Mouse (Mus musculus) large intestine, adult 2 months (tissue): ENCODE measurements at regions not wholly inside any gene's neighbourhood (a gene's known extent, or its start where the extent isn't known, plus 50 kb on each side); places are given as distances from the start of the nearest gene placed in this dataset.

Experiments used
- DNase-seq: peaks from one replicate; pipeline ENCODE4 v3.0.0-alpha.2; 2012; ENCODE audit warnings: low read depth, low spot score
- WGBS: fragments of 180-500 bp; shearing (Covaris S2); methylation state at CpG from one replicate; pipeline ENCODE4 v1.1.7; 2018; 5-methylcytosine and 5-hydroxymethylcytosine counted together

DNA sequence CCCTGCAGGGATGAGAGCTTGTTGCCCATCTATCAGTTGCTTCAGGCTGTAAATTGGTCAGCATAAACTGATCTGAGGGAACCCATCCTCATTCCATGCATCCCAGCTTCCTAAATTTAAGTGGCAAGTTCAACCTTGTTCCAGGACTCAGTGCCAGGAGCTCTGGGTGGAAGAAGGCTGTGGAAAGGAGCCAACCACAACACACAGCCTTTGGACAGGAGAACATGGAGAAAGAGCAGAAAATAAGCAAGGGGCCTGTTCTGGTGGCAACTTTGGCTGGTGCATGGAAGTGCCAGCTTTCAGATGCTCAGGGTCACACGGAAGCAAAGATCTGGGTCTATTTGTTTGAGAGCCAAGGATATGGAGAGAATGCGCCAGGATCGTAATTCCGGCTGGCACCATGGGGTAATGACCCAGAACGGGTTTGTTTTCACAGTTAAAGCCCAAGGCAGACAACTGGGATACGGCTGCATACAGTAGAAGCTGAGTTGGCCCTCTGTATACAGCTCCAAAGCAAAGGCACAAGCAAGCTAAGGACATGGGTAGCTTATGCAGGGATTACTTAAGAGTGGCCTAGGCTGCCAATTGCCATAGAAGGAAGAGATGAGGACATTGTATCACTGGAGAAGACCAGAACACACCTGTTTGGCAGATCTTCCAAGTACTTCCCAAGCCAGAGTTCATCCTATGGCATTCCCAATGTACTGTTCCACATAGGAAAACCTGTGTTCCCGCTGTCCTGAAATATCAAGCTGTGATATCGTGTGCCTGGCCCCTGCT lies 364.2 kb upstream of the Mgmt start:
- DNase-seq = no peak
- 78% methylated on average over 8 of the region's 8 CpGs for WGBS

DNA sequence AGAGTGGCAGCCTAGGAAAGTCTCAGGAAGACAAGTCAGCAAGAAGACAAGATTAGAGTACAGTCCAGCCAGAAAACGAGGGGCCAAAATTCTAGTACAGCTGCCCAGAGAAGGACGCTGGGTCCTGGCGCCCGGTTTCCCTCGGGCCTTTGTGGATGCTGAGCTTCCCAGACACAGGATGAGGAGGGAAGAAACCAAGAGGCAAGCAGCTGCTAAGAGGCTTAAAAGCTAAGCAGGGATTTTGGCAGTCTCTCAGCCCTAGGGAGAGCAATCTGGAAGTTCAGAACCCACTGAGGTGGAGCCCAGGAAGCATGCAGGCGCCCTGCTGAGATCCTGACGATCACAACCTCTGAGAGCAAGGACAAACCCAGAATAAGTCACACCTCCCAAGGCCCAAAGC lies 363.1 kb upstream of the Mgmt start:
- DNase-seq = no peak
- WGBS = 68% methylated on average over 7 of the region's 7 CpGs

DNA sequence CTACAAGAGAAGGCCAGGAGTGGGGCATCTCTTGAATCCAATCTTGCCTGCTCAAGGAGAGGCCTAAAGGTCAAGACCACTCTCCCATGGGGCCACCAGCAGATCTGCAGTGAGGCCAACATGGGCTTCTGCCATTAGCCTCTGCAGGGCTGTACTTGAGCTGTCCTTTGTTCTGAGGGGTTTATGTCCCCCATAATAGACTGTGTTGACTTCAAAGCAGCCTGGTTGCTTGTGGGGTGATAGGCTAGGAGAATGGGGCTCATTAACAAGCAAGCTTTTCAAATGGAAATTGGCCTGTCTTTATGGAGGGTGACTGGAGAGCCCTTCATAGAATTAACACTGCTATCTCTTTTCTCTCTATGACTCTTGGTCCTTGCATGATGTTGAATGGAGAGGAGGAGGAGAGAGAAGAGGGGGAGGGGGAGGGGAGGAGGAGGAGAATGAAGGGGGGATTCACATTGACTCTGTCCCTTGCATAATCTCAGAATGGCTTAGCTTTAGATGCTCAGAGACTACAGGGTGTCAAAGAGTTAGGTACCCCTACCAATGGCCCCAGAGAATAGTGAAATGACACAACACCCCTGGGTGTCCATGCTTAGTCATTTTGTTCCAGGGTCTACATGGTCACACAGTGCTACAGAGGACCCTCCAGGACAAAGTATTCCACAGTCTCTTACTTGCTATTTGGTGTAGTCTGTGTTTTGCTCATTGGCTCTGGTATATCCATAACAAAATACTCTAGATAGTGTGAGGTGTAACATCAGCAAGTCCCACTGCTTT lies 352.3 kb upstream of the Mgmt start:
- DNase-seq = no peak

DNA sequence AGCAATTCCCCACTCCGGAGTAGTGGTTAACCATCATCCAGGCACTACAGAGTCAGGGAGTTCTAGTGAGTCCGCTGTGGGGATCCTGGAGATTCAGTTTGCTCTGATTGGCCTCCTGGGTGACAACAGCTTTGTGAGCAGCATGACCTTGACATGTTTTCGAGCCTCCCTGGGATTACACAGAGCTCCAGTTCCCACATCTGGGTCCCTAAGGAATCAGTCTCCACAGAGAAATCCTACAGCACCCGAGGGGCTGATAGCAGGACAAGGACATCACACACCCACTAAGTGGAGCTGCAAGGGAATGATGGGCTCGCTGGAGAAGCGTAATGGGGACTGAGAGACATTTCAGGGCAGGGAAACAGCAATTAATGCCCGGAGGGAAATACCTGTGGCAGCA lies 351.5 kb upstream of the Mgmt start:
- WGBS = 75% methylated on average over 7 of the region's 7 CpGs
- DNase-seq = no peak

DNA sequence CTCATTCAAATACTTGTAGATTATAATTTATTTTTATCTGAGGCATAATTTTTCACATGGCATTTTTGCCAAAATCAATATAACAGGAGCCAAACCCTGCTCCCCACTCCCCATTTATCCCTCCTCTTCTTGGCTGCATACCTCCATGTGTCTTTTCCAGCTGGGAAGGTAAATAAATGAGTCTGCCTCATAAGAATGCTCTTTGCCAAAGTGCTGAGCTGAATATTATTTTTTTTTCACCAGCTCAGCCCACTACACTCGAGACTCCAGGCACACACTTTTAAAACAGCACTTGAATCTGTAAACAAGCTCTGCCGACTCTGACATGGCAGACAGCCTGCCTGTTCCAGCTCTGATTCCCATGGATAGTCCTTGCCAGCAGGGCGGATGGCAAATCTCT lies 346.6 kb upstream of the Mgmt start:
- 43% methylated on average over 3 of the region's 3 CpGs for WGBS
- no peak for DNase-seq

DNA sequence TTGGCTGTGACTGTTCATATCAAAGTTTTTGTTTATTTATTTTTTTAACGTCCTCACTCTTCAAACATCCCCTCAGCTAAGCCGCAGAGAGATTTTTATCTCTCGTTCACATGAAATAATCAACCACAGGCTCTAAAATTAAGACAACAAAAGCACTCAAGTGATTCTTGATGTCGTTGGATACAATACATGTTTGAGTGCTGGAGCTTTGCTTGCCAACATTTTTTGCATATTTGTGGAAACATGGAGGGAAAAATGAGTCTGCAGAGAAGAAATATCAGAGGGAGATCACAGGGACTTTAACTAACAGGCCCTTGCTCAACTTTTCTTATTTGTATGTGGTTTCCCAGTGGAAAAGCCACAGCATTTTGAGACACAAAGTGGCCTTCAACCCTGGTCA lies 338.0 kb upstream of the Mgmt start:
- 34% methylated on average over 4 of the region's 4 CpGs for WGBS
- no peak for DNase-seq

DNA sequence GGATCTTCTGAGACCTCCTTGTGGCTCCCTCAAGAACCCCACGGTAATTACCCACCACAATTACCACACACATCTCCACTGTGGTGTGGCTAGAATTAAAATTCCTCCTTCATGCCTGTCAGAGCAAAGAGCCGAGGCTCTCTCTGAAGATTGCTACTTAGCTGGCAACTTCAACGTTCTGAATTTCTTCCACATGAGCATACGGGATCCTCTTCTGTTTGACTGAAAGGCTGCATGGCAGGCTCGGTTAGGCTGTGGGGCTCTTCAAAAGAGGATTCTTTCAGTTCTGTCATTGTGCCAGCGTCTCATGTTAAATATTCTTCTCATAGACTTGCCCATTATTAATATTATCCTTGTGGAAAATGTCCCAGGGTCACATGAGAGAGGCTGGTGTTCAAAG lies 334.9 kb upstream of the Mgmt start:
- no peak for DNase-seq
- WGBS = 72% methylated on average over 6 of the region's 6 CpGs

DNA sequence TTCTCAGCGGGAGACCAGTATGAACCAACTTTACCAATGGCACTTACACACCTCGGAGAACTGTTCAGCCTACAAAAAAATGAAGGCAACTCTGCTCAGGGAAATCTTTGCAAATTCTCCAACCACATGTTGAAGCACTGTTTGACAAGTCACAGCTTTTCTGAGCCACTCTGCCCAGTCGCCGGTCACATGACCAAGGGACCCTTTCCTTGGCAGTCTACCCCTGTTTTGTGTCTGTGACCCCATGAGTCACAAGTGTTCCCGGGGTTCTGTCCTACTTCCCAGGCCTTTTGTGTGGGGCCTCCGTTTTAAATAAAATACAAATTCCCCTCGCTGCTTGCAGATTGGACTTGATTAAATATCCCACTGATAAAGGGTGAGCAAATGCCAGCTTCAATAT lies 323.5 kb upstream of the Mgmt start:
- DNase-seq = no peak
- WGBS = 55% methylated on average over 7 of the region's 7 CpGs

DNA sequence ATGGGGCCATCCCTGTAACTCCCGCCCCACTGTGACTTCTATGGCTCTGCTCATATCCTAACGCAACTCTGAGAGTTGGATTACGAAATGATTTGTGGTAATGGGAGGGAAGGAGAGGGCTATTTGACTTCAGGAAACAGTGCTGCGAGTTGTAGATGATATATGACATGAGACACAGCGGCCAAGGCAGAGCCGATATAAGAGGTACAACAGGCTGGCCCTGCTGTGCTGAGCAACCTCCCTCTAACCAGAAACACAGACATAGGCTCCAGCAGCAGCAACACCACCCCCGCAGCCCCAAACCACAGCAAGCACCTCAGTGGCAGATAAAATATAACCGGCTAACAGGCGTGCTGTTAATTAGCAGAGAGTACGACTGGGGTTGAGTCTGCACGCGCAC lies 312.5 kb upstream of the Mgmt start:
- DNase-seq = no peak
- WGBS = 59% methylated on average over 12 of the region's 12 CpGs

DNA sequence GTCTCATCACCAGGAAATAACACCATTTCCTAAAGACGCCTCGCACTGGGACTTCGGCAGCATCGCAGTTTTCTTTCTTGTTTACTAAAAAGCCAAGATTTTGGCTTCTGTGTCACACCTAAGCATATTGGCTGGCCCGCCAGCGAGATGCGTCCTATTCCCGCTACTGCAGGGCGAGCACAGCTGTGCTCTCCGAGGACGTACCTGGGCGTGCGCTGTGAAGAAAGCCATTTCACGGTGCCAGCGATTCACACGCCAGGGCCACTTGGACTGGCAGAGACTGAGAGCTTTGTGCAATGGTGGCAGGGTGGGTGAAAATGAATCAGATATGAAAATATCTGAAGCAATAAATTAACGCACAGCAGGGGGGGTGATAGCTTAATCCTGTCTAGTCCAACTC lies 310.1 kb upstream of the Mgmt start:
- no peak for DNase-seq
- WGBS = 51% methylated on average over 17 of the region's 17 CpGs

DNA sequence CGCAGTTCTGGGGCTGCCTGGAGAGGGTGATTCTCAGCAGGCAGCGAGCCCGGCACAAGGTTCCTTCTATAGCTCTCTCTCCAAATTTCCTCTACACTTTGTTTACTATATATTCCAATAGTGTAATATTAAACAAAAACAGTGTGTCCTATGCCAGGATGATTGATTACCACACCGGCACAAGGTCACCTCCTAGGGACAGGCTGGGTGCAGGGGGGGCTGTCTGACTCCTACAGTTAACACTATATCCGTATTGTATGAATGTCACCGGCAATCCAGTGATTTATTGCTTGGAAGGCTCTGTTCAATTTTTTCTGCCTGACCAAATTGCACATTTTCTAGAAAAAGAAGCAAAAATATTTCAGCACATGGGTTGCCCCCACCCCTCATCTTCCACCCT lies 305.9 kb upstream of the Mgmt start:
- 57% methylated on average over 6 of the region's 6 CpGs for WGBS
- DNase-seq = no peak

DNA sequence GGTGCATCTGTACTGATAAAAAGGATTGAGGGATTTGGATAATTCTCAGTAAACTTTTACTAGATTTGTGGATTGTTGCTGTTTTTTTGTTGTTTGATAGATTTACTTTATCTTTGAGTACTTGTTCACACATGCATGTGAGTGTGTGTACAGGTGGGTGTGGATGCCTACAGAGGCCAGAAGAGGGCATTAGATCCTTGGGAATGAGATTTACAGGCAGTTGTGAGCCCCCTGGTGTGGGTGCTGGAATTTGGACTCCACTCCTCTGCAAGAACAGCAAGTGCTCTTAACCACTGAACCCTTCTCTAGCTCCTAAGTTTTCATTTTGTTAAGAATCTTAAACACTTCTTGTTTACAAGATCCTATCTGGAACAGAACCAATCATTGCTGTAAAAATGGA lies 303.5 kb upstream of the Mgmt start:
- no peak for DNase-seq

DNA sequence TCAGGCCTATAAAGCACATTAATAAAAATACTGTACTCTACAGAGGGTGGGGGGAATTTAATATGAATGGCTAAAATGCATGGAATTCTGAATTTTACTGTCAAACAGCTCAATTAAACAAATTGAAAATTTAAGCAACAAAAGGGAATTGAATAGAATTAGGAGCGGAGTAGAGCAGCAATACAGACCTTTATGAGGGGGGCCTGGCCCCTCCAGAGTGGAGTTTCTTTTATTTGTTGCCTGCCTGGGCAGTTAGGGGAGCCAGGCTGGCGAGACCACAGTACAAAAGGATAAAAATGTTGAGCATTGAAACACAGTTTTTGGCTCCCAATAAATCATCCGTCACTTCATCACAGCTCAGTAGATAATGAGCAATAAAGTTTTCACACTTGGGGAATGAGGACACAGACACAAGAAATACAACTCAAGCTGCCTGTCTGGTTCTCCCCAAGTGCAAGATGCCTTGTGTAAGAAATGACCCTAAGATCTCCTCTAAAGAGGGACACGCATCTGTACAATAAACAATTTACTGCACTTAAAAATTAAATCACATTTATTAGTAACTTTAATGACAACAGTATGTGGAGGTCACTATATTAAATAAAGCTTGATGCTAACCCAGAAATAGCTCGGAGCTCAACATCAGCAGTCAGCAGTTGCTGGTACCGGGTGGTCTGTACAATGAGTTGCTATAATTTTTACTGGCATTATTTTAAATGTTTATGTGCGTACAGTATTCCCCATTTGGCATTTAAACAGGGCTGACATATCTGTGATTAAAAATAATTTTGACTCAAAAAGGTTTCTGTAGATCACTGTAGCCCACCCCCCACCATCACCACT lies 286.9 kb upstream of the Mgmt start:
- no peak for DNase-seq
- 66% methylated on average over 7 of the region's 7 CpGs for WGBS

DNA sequence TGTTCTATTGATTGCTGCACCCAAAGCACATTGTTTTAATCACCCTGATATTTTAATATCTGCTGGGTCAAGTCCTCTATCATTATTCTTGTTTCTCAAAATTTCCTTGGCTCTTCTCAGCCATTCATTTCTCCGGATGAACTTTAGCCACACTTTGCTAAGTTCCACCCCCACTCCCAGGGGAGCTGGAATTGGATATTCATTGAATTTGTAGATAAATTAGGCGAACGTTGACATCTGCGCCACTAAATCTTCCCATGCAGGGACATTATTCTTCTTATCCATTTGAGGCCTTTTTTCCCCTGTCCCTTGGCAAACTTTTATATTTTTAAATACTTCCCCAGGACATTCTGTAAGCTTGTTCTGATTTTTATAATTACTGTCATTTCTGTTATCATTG lies 280.9 kb upstream of the Mgmt start:
- DNase-seq = no peak
- WGBS = 84% methylated on average over 4 of the region's 4 CpGs

DNA sequence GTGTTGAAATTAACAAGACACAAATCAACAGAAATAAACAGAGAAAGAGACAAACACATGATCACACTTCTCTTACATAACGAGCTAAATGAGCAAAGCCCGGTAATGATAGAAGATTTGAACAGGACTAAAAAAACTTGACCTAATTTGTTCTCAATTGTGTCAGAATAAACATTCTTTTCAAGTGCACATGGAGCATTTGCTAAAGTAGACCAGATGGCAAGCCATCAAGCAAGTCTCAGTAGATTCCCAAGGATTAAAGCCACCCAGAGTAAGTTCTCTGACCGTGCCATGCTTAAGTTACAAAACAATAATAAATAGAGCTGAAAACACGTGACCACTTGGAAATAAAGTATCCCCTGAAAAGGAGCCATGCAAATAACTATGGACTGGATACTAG lies 269.9 kb upstream of the Mgmt start:
- no peak for DNase-seq
- 68% methylated on average over 4 of the region's 4 CpGs for WGBS

DNA sequence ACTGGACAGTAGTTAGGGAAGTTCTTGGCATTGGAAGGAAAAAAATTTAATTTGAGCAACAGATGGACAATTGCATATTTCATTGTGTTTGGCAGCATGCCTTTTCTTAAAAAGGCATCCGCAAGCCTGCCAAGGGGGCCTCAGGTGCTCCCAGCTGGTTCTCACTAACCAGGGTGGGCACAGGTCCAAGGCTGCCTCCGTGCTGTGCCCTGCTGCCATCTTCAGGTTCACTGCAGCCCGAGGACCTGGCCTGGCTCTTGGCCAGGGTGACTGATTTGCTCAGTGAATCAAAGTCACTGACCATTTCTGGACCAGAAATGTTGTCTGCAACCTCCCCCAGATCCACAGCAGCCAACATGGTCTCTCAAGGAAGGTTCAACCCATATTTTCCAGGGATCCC lies 263.3 kb upstream of the Mgmt start:
- WGBS = 21% methylated on average over 3 of the region's 3 CpGs
- no peak for DNase-seq

DNA sequence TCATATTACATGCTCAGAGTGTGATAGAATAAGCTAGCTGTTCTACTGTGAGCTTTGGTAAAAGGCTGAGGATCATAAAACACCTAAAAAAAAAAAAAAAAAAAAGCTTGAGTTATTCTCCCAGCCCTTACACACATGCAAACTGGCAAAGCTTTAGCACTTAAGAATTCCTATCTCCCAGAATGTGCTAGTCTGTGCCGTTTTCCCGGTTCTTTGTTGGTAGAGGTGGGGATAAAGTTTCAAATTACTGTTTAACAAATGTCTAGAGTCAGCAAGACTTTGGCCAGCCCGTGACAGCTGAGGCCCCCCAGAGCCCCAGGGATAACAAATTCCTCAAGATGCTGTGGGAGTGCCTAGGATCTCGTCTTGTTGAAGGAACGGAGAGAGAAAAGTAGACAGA lies 254.3 kb upstream of the Mgmt start:
- no peak for DNase-seq
- 19% methylated on average over 5 of the region's 5 CpGs for WGBS

DNA sequence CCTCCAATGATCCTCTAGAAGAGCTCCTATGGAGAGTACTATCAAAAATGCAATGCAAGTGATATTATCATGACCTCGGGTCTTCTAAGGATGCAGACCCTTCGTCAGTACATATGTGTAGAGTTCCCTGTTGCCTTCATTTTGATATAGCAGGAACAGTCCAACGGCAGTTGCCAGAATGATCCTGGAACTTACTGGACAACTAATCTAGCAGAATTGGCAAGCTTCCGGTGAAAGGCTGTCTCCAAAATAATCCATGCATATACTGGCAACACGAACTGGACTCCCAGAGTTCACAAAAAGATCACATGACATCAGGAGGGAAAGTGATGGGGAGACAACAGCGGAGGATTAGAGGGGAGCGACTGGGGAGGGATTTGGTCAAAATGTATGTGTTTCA lies 253.6 kb upstream of the Mgmt start:
- WGBS = 81% methylated on average over 7 of the region's 7 CpGs
- no peak for DNase-seq

DNA sequence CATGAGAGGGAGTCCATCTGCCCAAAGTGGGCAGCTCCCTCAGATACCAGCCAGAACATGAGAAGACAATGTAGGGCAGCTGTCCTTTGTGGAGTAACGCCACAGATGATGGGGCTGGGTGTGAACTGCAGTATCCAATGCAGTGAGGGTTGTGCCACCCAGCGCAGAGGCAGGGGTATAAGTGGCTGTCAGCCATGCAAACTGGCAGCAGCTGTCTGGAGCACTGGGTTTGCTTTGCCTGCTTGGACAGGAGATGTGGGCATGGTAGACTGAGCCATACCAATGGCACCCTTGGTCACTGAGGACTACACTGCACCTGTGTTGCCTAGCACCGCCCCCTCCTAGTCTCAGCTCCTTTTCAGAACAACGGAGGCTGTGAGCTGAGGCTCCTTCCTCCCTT lies 244.6 kb upstream of the Mgmt start:
- DNase-seq = no peak
- 78% methylated on average over 4 of the region's 4 CpGs for WGBS

DNA sequence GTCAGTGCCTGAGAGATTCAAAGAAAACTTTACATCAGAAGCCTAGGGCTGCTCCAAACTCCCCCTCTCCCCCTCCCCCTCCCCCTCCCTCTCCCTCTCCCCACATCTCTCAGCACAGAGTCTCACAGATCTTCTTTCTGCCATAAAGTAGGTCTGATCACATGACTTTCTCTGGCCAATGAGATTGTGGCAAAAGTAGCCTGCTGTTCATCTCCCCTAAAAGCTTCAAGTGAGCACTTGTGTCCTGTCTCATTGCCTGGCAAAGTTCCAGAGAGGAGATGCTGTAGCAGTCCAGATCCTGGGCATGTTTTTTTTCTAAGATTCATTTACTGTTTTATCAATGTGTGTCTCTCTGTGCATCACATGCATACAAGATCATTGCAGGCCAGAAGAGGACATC lies 234.5 kb upstream of the Mgmt start:
- no peak for DNase-seq

DNA sequence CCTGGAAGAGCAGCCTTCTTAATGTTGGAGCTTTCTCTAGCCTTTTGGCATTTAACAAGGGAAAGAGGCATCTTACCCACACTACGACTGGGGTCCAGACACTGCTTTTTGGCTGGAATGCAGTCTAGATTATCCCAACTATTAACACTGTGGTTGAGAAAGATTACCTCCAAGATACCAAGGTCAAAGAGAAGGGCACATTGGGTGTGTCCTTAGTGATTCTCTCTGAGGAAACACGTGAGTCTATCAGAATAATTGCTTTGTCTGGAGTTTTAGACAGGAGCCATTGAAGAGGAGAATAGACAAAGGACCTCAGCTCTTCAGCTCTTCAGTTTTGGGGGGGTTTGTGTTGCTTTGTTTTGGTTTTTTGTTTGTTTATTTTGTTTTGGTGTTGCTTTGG lies 234.0 kb upstream of the Mgmt start:
- no peak for DNase-seq
- WGBS = 47% methylated on average over 2 of the region's 2 CpGs
